Mouse (Mus musculus) frontal cortex, postnatal 25 days (tissue): ENCODE measurements around the gene Myo1h.

Experiments used
- DNase-seq, 2 experiments: peaks; one replicate each; pipeline ENCODE4 v3.0.0; 2022; ENCODE audit warnings: low spot score in 2 of 2

Myo1h gene

GRCm38 (mm10) chr5:114359586-114359985 is 70.6 kb downstream of the Myo1h start:
- no peak for DNase-seq

- DNase-seq, result no peak
Measured at GRCm38 (mm10) chr5:114360968-114361367, 72.0 kb downstream of the Myo1h start.

GRCm38 (mm10) chr5:114365043-114365752 is 76.2 kb downstream of the Myo1h start:
- no peak for DNase-seq

GRCm38 (mm10) chr5:114368121-114368520 is 79.2 kb downstream of the Myo1h start:
- DNase-seq, result no peak

GRCm38 (mm10) chr5:114368803-114369496 is 80.0 kb downstream of the Myo1h start:
- no peak for DNase-seq

GRCm38 (mm10) chr5:114369921-114370320 is 81.0 kb downstream of the Myo1h start:
- no peak for DNase-seq

GRCm38 (mm10) chr5:114370371-114370776 is 81.4 kb downstream of the Myo1h start:
- DNase-seq, result no peak

- DNase-seq, result no peak
Measured at GRCm38 (mm10) chr5:114371331-114371730, 82.4 kb downstream of the Myo1h start.

GRCm38 (mm10) chr5:114371731-114372473 is 82.9 kb downstream of the Myo1h start:
- no peak for DNase-seq

- DNase-seq, result no peak
Measured at GRCm38 (mm10) chr5:114372565-114372964, 83.6 kb downstream of the Myo1h start.

GRCm38 (mm10) chr5:114373174-114373573 is 84.2 kb downstream of the Myo1h start:
- no peak for DNase-seq

GRCm38 (mm10) chr5:114373581-114373980 is 84.6 kb downstream of the Myo1h start:
- no peak for DNase-seq

- no peak for DNase-seq
Measured at GRCm38 (mm10) chr5:114374409-114375213, 85.6 kb downstream of the Myo1h start.

- no peak for DNase-seq
Measured at GRCm38 (mm10) chr5:114378177-114378920, 89.4 kb downstream of the Myo1h start.

- no peak for DNase-seq
Measured at GRCm38 (mm10) chr5:114378936-114379335, 90.0 kb downstream of the Myo1h start.

- no peak for DNase-seq
Measured at GRCm38 (mm10) chr5:114379763-114380162, 90.8 kb downstream of the Myo1h start.

- peak; percentile 56 to 72 for DNase-seq
Measured at GRCm38 (mm10) chr5:114380209-114381012, 91.4 kb downstream of the Myo1h start, which contains the start of the genes Kctd10 and Ube3b. Gene Kctd10, minus strand, starts transcription at chr5:114380508. Gene Ube3b, plus strand, starts transcription at chr5:114380607.

GRCm38 (mm10) chr5:114381013-114381351 is 92.0 kb downstream of the Myo1h start:
- peak in 1 of 2 experiments; percentile 29 for DNase-seq

GRCm38 (mm10) chr5:114383184-114383904 is 94.4 kb downstream of the Myo1h start:
- no peak for DNase-seq
